Mouse (Mus musculus): ENCODE data around the gene Zbtb32. TPM values are rescaled to one million over a fixed set of nuclear protein-coding genes. Genes with fewer than 3 reads are reported as not detected.
A peak's percentile ranks its signal among the peaks of the same experiment; 100 is the strongest.

Zbtb32 gene
- polyA plus RNA-seq, 1 experiment from 2014 or later: not detected

- Histone ChIP-seq H3K27me3 (ENCODE audit: control insufficient read depth, insufficient read depth, low read length) (no peaks in the 10 kb centered on the region), H3K9me3 (ENCODE audit: control insufficient read depth, low read length) (no peaks in the 10 kb centered on the region), H3K36me3 (ENCODE audit: control insufficient read depth, insufficient read depth, low read length) (peaks cover 19% of the 10 kb centered on the region), H3K27ac (ENCODE audit: low read depth, low read length) (no peak overlapping the region), H3K9ac (ENCODE audit: low read length) (no peak overlapping the region), H3K4me2 (ENCODE audit: low read depth) (no peak overlapping the region), H3K4me3 (ENCODE audit: low read depth, low read length) (no peak overlapping the region), H3K4me1 (ENCODE audit: control insufficient read depth, insufficient read depth, low read length) (0 out of 2 replicates have a peak, but pooled peaks cover 4% of the 10 kb centered on the region)
- ATAC-seq (ENCODE audit: insufficient read depth, low FRiP score, low TSS enrichment) (no peak), DNase-seq (ENCODE audit: low spot score) (no peak)
- 92% methylated on average over 11 of the region's 11 CpGs for WGBS
These were observed 31.2 kb downstream of the Zbtb32 start for GRCm38 (mm10) chr7:30567555-30567954.

GRCm38 (mm10) chr7:30566033-30566432 lies 32.7 kb downstream of the Zbtb32 start:
- WGBS: 91% methylated on average over 9 of the region's 9 CpGs
- ATAC-seq (ENCODE audit: insufficient read depth, low FRiP score, low TSS enrichment): no peak
- Histone ChIP-seq H3K4me2 (ENCODE audit: low read depth) (no peak overlapping the region), H3K36me3 (ENCODE audit: control insufficient read depth, insufficient read depth, low read length) (peaks cover 16% of the 10 kb centered on the region), H3K9me3 (ENCODE audit: control insufficient read depth, low read length) (no peaks in the 10 kb centered on the region), H3K9ac (ENCODE audit: low read length) (no peak overlapping the region), H3K4me3 (ENCODE audit: low read depth, low read length) (no peak overlapping the region), H3K27me3 (ENCODE audit: control insufficient read depth, insufficient read depth, low read length) (no peaks in the 10 kb centered on the region), H3K4me1 (ENCODE audit: control insufficient read depth, insufficient read depth, low read length) (peaks cover 6% of the 10 kb centered on the region; the same call in 1 of the 2 replicates), H3K27ac (ENCODE audit: low read depth, low read length) (no peak overlapping the region)
- DNase-seq (ENCODE audit: low spot score): no peak

- DNase-seq (ENCODE audit: low spot score): no peak
These were observed 33.6 kb downstream of the Zbtb32 start, which contains the start of gene Igflr1 for GRCm38 (mm10) chr7:30564970-30565571. Gene Igflr1, plus strand, starts transcription at chr7:30565427.

GRCm38 (mm10) chr7:30563906-30564280 lies 34.8 kb downstream of the Zbtb32 start:
- no peak for ATAC-seq (ENCODE audit: insufficient read depth, low FRiP score, low TSS enrichment)

More at GRCm38 (mm10) chr7:30564970-30565571, 33.6 kb downstream of the Zbtb32 start, which contains the start of gene Igflr1:
- Histone ChIP-seq H3K4me1 (ENCODE audit: control insufficient read depth, insufficient read depth, low read length) (peaks cover 6% of the 10 kb centered on the region; the same call in 1 of the 2 replicates), H3K9ac (ENCODE audit: low read length) (no peak within 1 kb of the TSS), H3K9me3 (ENCODE audit: control insufficient read depth, low read length) (no peaks in the 10 kb centered on the region), H3K36me3 (ENCODE audit: control insufficient read depth, insufficient read depth, low read length) (peaks cover 11% of the 10 kb centered on the region), H3K4me2 (ENCODE audit: low read depth) (no peak within 1 kb of the TSS), H3K27ac (ENCODE audit: low read depth, low read length) (no peak within 1 kb of the TSS), H3K27me3 (ENCODE audit: control insufficient read depth, insufficient read depth, low read length) (no peaks in the 10 kb centered on the region), H3K4me3 (ENCODE audit: low read depth, low read length) (0 out of 2 replicates have a peak within 1 kb of the TSS, but pooled peaks have one; percentile 80)
- ATAC-seq (ENCODE audit: insufficient read depth, low FRiP score, low TSS enrichment): no peak
- 96% methylated on average over 12 of the region's 12 CpGs for WGBS

GRCm38 (mm10) chr7:30563117-30563905 lies 35.4 kb downstream of the Zbtb32 start, which contains the start of the genes U2af1l4, Gm49396 and Psenen:
Gene U2af1l4, plus strand, starts transcription at chr7:30563301.
Gene Gm49396, plus strand, starts transcription at chr7:30563344.
Gene Psenen, minus strand, starts transcription at chr7:30563627.
- Histone ChIP-seq H3K27ac (ENCODE audit: low read depth, low read length) (peak within 1 kb of the TSS; percentile 90), H3K27me3 (ENCODE audit: control insufficient read depth, insufficient read depth, low read length) (no peaks in the 10 kb centered on the region), H3K4me1 (ENCODE audit: control insufficient read depth, insufficient read depth, low read length) (peaks cover 11% of the 10 kb centered on the region), H3K4me2 (ENCODE audit: low read depth) (peak within 1 kb of the TSS; percentile 83), H3K36me3 (ENCODE audit: control insufficient read depth, insufficient read depth, low read length) (peaks cover 3% of the 10 kb centered on the region), H3K4me3 (ENCODE audit: low read depth, low read length) (peak within 1 kb of the TSS; percentile 80), H3K9ac (ENCODE audit: low read length) (peak within 1 kb of the TSS; percentile 79), H3K9me3 (ENCODE audit: control insufficient read depth, low read length) (no peaks in the 10 kb centered on the region)
- WGBS: under 1% methylated on average over 45 of the region's 45 CpGs
- DNase-seq (ENCODE audit: low spot score) (peak; percentile 97), ATAC-seq (ENCODE audit: insufficient read depth, low FRiP score, low TSS enrichment) (peak; percentile 79)

More at GRCm38 (mm10) chr7:30563906-30564280, 34.8 kb downstream of the Zbtb32 start:
- Histone ChIP-seq H3K9ac (ENCODE audit: low read length) (peak overlapping the region; percentile 79), H3K4me1 (ENCODE audit: control insufficient read depth, insufficient read depth, low read length) (peaks cover 6% of the 10 kb centered on the region; the same call in 1 of the 2 replicates), H3K4me3 (ENCODE audit: low read depth, low read length) (peak overlapping the region; percentile 80), H3K4me2 (ENCODE audit: low read depth) (peak overlapping the region; percentile 61), H3K36me3 (ENCODE audit: control insufficient read depth, insufficient read depth, low read length) (peaks cover 3% of the 10 kb centered on the region), H3K27ac (ENCODE audit: low read depth, low read length) (no peak overlapping the region), H3K9me3 (ENCODE audit: control insufficient read depth, low read length) (no peaks in the 10 kb centered on the region), H3K27me3 (ENCODE audit: control insufficient read depth, insufficient read depth, low read length) (no peaks in the 10 kb centered on the region)
- DNase-seq (ENCODE audit: low spot score): no peak
- WGBS: 26% methylated on average over 6 of the region's 6 CpGs

- ATAC-seq (ENCODE audit: insufficient read depth, low FRiP score, low TSS enrichment) (no peak), DNase-seq (ENCODE audit: low spot score) (peak; percentile 25)
- Histone ChIP-seq H3K4me1 (ENCODE audit: control insufficient read depth, insufficient read depth, low read length) (peaks cover 11% of the 10 kb centered on the region), H3K27ac (ENCODE audit: low read depth, low read length) (0 out of 2 replicates have a peak overlapping the region, but pooled peaks have one; percentile 11), H3K9ac (ENCODE audit: low read length) (peak overlapping the region; percentile 52), H3K9me3 (ENCODE audit: control insufficient read depth, low read length) (no peaks in the 10 kb centered on the region), H3K4me3 (ENCODE audit: low read depth, low read length) (peak overlapping the region; percentile 80), H3K27me3 (ENCODE audit: control insufficient read depth, insufficient read depth, low read length) (no peaks in the 10 kb centered on the region), H3K4me2 (ENCODE audit: low read depth) (peak overlapping the region; percentile 83), H3K36me3 (ENCODE audit: control insufficient read depth, insufficient read depth, low read length) (no peaks in the 10 kb centered on the region)
- 3% methylated on average over 27 of the region's 27 CpGs for WGBS
These were observed 36.1 kb downstream of the Zbtb32 start for GRCm38 (mm10) chr7:30562526-30563116.

- no peaks in the 10 kb centered on the region for H3K27me3 ChIP-seq (ENCODE audit: control insufficient read depth, insufficient read depth, low read length)
- H3K9ac ChIP-seq (ENCODE audit: low read length): no peak overlapping the region
- H3K36me3 ChIP-seq (ENCODE audit: control insufficient read depth, insufficient read depth, low read length): peaks cover 10% of the 10 kb centered on the region
- DNase-seq (ENCODE audit: low spot score) (no peak), ATAC-seq (ENCODE audit: insufficient read depth, low FRiP score, low TSS enrichment) (no peak)
- WGBS: 66% methylated on average over 2 of the region's 2 CpGs
- H3K4me1 ChIP-seq (ENCODE audit: control insufficient read depth, insufficient read depth, low read length): peaks cover 11% of the 10 kb centered on the region
- H3K4me3 ChIP-seq (ENCODE audit: low read depth, low read length): no peak overlapping the region
- no peaks in the 10 kb centered on the region for H3K9me3 ChIP-seq (ENCODE audit: control insufficient read depth, low read length)
- no peak overlapping the region for H3K27ac ChIP-seq (ENCODE audit: low read depth, low read length)
- H3K4me2 ChIP-seq (ENCODE audit: low read depth): no peak overlapping the region
These were observed 38.4 kb downstream of the Zbtb32 start for GRCm38 (mm10) chr7:30560296-30560695.

GRCm38 (mm10) chr7:30559443-30559954 lies 39.2 kb downstream of the Zbtb32 start, which contains the start of gene Lin37:
Gene Lin37, minus strand, starts transcription at chr7:30559838.
- ATAC-seq (ENCODE audit: insufficient read depth, low FRiP score, low TSS enrichment) (peak; percentile 84), DNase-seq (ENCODE audit: low spot score) (peak; percentile 96)
- Histone ChIP-seq H3K4me3 (ENCODE audit: low read depth, low read length) (peak within 1 kb of the TSS; percentile 49), H3K9ac (ENCODE audit: low read length) (peak within 1 kb of the TSS; percentile 52), H3K4me2 (ENCODE audit: low read depth) (peak within 1 kb of the TSS; percentile 90), H3K9me3 (ENCODE audit: control insufficient read depth, low read length) (no peaks in the 10 kb centered on the region), H3K27me3 (ENCODE audit: control insufficient read depth, insufficient read depth, low read length) (no peaks in the 10 kb centered on the region), H3K36me3 (ENCODE audit: control insufficient read depth, insufficient read depth, low read length) (peaks cover 15% of the 10 kb centered on the region), H3K27ac (ENCODE audit: low read depth, low read length) (no peak within 1 kb of the TSS), H3K4me1 (ENCODE audit: control insufficient read depth, insufficient read depth, low read length) (peaks cover 11% of the 10 kb centered on the region)
- under 1% methylated on average over 20 of the region's 20 CpGs for WGBS

Measured in neural tube, embryonic 11.5 days (tissue).